Mouse (Mus musculus): ENCODE measurements around the gene Sgsh.

- TF ChIP-seq GATA1 (IDR thresholded peaks at IDR 0.05; ENCODE audit: borderline replicate concordance, low read length) (no peak), FLI1 (IDR thresholded peaks at IDR 0.05; ENCODE audit: low read length) (no peak)
Measured at GRCm38 (mm10) chr11:119393483-119393804, 38.1 kb upstream of the Sgsh start.
